Mouse (Mus musculus) ovary, adult 18-20 months (tissue): Measurements from ENCODE around the gene Slc6a9.

Experiments
- DNase-seq: peaks from one replicate; pipeline ENCODE4 v3.0.0; 2022; ENCODE audit warnings: low spot score, mixed read lengths

Slc6a9 gene

GRCm38 (mm10) chr4:117840821-117841220 is 6.5 kb downstream of the Slc6a9 start:
- DNase-seq, result no peak

- DNase-seq, result no peak
Measured at GRCm38 (mm10) chr4:117841566-117841965, 7.3 kb downstream of the Slc6a9 start.

- no peak for DNase-seq
Measured at GRCm38 (mm10) chr4:117843101-117843500, 8.8 kb downstream of the Slc6a9 start.

- DNase-seq, result no peak
Measured at GRCm38 (mm10) chr4:117844467-117844866, 10.2 kb downstream of the Slc6a9 start.

GRCm38 (mm10) chr4:117845316-117845715 is 11.0 kb downstream of the Slc6a9 start:
- DNase-seq, result no peak

GRCm38 (mm10) chr4:117846261-117846660 is 12.0 kb downstream of the Slc6a9 start:
- no peak for DNase-seq

GRCm38 (mm10) chr4:117847011-117847410 is 12.7 kb downstream of the Slc6a9 start:
- no peak for DNase-seq

- no peak for DNase-seq
Measured at GRCm38 (mm10) chr4:117849063-117849462, 14.8 kb downstream of the Slc6a9 start.

- DNase-seq, result no peak
Measured at GRCm38 (mm10) chr4:117849506-117849905, 15.2 kb downstream of the Slc6a9 start.

- DNase-seq, result no peak
Measured at GRCm38 (mm10) chr4:117850176-117850575, 15.9 kb downstream of the Slc6a9 start.

GRCm38 (mm10) chr4:117850871-117851270 is 16.6 kb downstream of the Slc6a9 start:
- DNase-seq, result no peak

GRCm38 (mm10) chr4:117852152-117852868 is 18.0 kb downstream of the Slc6a9 start:
- DNase-seq, result no peak

- no peak for DNase-seq
Measured at GRCm38 (mm10) chr4:117855146-117855545, 20.8 kb downstream of the Slc6a9 start.

- no peak for DNase-seq
Measured at GRCm38 (mm10) chr4:117858794-117859193, 24.5 kb downstream of the Slc6a9 start.

GRCm38 (mm10) chr4:117860570-117860969 is 26.3 kb downstream of the Slc6a9 start:
- DNase-seq, result no peak

GRCm38 (mm10) chr4:117862823-117863222 is 28.5 kb downstream of the Slc6a9 start:
- DNase-seq, result no peak

GRCm38 (mm10) chr4:117866083-117866482 is 31.8 kb downstream of the Slc6a9 start:
- peak; percentile 87 for DNase-seq

GRCm38 (mm10) chr4:117867000-117867399 is 32.7 kb downstream of the Slc6a9 start:
- DNase-seq, result no peak

GRCm38 (mm10) chr4:117867823-117868222 is 33.5 kb downstream of the Slc6a9 start:
- no peak for DNase-seq

- no peak for DNase-seq
Measured at GRCm38 (mm10) chr4:117869317-117869716, 35.0 kb downstream of the Slc6a9 start.

GRCm38 (mm10) chr4:117870437-117870836 is 36.1 kb downstream of the Slc6a9 start:
- no peak for DNase-seq

- no peak for DNase-seq
Measured at GRCm38 (mm10) chr4:117871787-117872186, 37.5 kb downstream of the Slc6a9 start.

- no peak for DNase-seq
Measured at GRCm38 (mm10) chr4:117872471-117872886, 38.2 kb downstream of the Slc6a9 start, which contains the start of gene Ccdc24. Gene Ccdc24 (minus strand): TSS chr4:117872557.

GRCm38 (mm10) chr4:117873615-117874014 is 39.3 kb downstream of the Slc6a9 start:
- no peak for DNase-seq
